Mouse (Mus musculus) olfactory bulb, adult 2 months (tissue): ENCODE results near the gene Lhfpl1.

Experiments
- CTCF ChIP-seq: fragments of 200-500 bp; IDR thresholded peaks from 2 replicates; pipeline ENCODE4 v1.5.1; 2012; ENCODE audit warnings: low read depth, mild to moderate bottlenecking, low read length, moderate library complexity; ENCODE audit not compliant: insufficient read depth
- POLR2A ChIP-seq: fragments of 200-500 bp; IDR thresholded peaks from 2 replicates; pipeline ENCODE4 v1.6.1; 2012; ENCODE audit warnings: mild to moderate bottlenecking, low read depth, low read length, moderate library complexity; ENCODE audit not compliant: insufficient read depth

DNA sequence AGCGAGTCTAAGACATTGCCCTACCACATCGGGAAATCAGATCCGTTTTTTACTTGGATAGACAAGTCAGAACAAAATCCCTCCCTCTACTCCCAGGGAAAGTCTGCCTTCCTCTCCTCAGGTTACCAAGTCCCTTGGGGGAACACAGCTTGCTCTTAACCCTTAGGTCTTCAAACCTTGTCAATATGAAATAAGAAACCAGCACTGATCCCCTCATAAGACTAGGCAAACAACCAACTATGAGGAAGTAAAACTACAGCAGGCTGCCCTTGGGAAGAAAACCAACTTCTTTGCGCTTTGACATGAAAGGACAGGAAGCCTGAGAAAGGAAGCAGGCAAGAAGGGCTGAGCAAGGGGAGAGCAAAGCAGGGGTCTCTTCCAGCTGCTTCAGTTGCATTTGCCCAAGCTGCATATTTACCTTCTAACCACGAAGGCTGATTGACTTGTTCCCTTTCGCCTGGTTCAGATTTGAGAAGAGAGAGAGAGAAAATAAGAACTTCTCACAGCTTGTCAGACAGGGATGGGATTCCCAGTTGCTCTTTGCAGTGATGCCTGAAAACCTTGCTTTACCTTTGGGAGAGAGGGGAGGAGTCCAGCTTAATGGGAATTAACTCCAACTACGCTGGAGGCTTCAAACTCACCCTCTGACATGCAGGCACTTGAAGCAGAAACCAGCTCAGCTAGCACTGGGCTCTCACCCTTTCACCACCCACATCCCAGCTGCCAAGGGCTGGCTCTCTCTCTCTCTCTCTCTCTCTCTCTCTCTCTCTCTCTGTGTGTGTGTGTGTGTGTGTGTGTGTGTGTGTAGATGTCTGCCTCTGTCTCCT is at the start of gene Lhfpl1:
- no peak for TF ChIP-seq CTCF
- no peak for TF ChIP-seq POLR2A
